Mouse (Mus musculus) embryonic stem cell, embryonic (primary cell): ENCODE measurements around the gene Gm33815.
"Not testable (repeated sequence)": the region's sequence is repeated elsewhere in the genome, so short reads cannot be mapped to it uniquely, and the experiment has no call there.

Experiments
- CTCF ChIA-PET, 4 experiments: fragments of 300-600 bp in 2 of 4; fragments of 350-600 bp in 2 of 4; sonication (Branson Sonifier 250); formaldehyde crosslinking; loops; one replicate each; lab custom pipeline; 2022; ENCODE audit warnings: inconsistent platforms in 2 of 4; lab: Charles Lee
- POLR2A ChIA-PET, 4 experiments: fragments of 300-600 bp in 2 of 4; fragments of 350-600 bp in 2 of 4; sonication (Branson Sonifier 250); formaldehyde crosslinking; loops; one replicate each; lab custom pipeline; 2022; ENCODE audit warnings: antibody characterized with exemption in 4 of 4, inconsistent platforms in 1 of 4; lab: Charles Lee

Gene Gm33815

GRCm38 (mm10) chrY:69320832-69321231 lies at the start of gene Gm33815:
TSS of gene Gm33815 (plus strand) at chrY:69321132.
- CTCF ChIA-PET, POLR2A ChIA-PET: not testable (repeated sequence)
